Mouse (Mus musculus) hindbrain, embryonic 14.5 days (tissue): ENCODE results near the gene Krt34. TPM values are rescaled to one million over a fixed set of nuclear protein-coding genes. Genes with fewer than 3 reads are reported as not detected.

Experiments
- polyA plus RNA-seq: library from polyadenylated mRNA; unstranded; fragments of >200 nt; fragmentation: Nextera tagmentation; extraction: Ambion mirVana; gene quantifications from 2 replicates; pipeline ENCODE4 v1.2.1, GENCODE M21; 2014

Gene Krt34
- polyA plus RNA-seq, 1 experiment from 2014 or later = not detected

Other genes with a start within 250 kb of the Krt34 start
- gene Gm11596, start 248.1 kb downstream of the Krt34 start, polyA plus RNA-seq = not detected in 2 replicates
- not detected in 2 replicates for gene Gm11569, start 242.6 kb downstream of the Krt34 start, polyA plus RNA-seq
- not detected in 2 replicates for gene Gm11554, start 237.1 kb downstream of the Krt34 start, polyA plus RNA-seq
- not detected in 2 replicates for gene Krtap4-13, start 231.7 kb downstream of the Krt34 start, polyA plus RNA-seq
- gene Gm11564, start 225.9 kb downstream of the Krt34 start, polyA plus RNA-seq = not detected in 2 replicates
- gene 2300003K06Rik, start 203.5 kb downstream of the Krt34 start, polyA plus RNA-seq = not detected in 2 replicates
- gene Krtap4-16, start 189.9 kb downstream of the Krt34 start, polyA plus RNA-seq = not detected in 2 replicates
- gene Gm11568, start 183.6 kb downstream of the Krt34 start, polyA plus RNA-seq = not detected in 2 replicates
- not detected in 2 replicates for gene Gm11559, start 177.1 kb downstream of the Krt34 start, polyA plus RNA-seq
- gene Krtap9-1, start 168.2 kb downstream of the Krt34 start, polyA plus RNA-seq = not detected in 2 replicates
- gene Gm11567, start 162.4 kb downstream of the Krt34 start, polyA plus RNA-seq = not detected in 2 replicates
- gene Krtap31-1, start 133.6 kb downstream of the Krt34 start, polyA plus RNA-seq = not detected in 2 replicates
- gene Gm11565, start 126.8 kb downstream of the Krt34 start, polyA plus RNA-seq = not detected in 2 replicates
- gene Krtap31-2, start 105.3 kb downstream of the Krt34 start, polyA plus RNA-seq = not detected in 2 replicates
- gene Krtap9-5, start 93.1 kb downstream of the Krt34 start, polyA plus RNA-seq = not detected in 2 replicates
- not detected in 2 replicates for gene Krtap29-1, start 62.5 kb downstream of the Krt34 start, polyA plus RNA-seq
- 0.16 and 0.29 TPM in 2 replicates for gene Krtap16-1, start 55.0 kb downstream of the Krt34 start, polyA plus RNA-seq
- 0.86 and 1.5 TPM in 2 replicates for gene Krtap17-1, start 47.6 kb downstream of the Krt34 start, polyA plus RNA-seq
- not detected in 2 replicates for gene Krt33a, start 25.3 kb downstream of the Krt34 start, polyA plus RNA-seq
- 0.13 TPM in 1 of 2 replicates, not detected in the other for gene Krt33b, start 11.7 kb downstream of the Krt34 start, polyA plus RNA-seq
- not detected in 2 replicates for gene Krt31, start 9.0 kb upstream of the Krt34 start, polyA plus RNA-seq
- gene Krt32, start 46.7 kb upstream of the Krt34 start, polyA plus RNA-seq = not detected in 2 replicates
- not detected in 2 replicates for gene Krt35, start 54.7 kb upstream of the Krt34 start, polyA plus RNA-seq
- gene Krt36, start 64.1 kb upstream of the Krt34 start, polyA plus RNA-seq = not detected in 2 replicates
- not detected in 2 replicates for gene Krt13, start 80.0 kb upstream of the Krt34 start, polyA plus RNA-seq
- gene Krt15, start 94.4 kb upstream of the Krt34 start, polyA plus RNA-seq = 0.15 and 0.16 TPM in 2 replicates
- gene Krt19, start 107.1 kb upstream of the Krt34 start, polyA plus RNA-seq = 0.87 and 0.90 TPM in 2 replicates
- not detected in 2 replicates for gene Krt9, start 151.7 kb upstream of the Krt34 start, polyA plus RNA-seq
- 0.23 TPM in 1 of 2 replicates, not detected in the other for gene Krt14, start 166.0 kb upstream of the Krt34 start, polyA plus RNA-seq
- not detected in 2 replicates for gene Krt16, start 207.3 kb upstream of the Krt34 start, polyA plus RNA-seq
- 0.13 and 0.16 TPM in 2 replicates for gene Krt17, start 219.5 kb upstream of the Krt34 start, polyA plus RNA-seq
- gene Krt42, start 228.3 kb upstream of the Krt34 start, polyA plus RNA-seq = not detected in 2 replicates